Mouse (Mus musculus) lung, postnatal 25 days (tissue): ENCODE measurements around the gene Rnf185.

Source experiments
- DNase-seq: peaks from one replicate; pipeline ENCODE4 v3.0.0; 2022; ENCODE audit warnings: low spot score

The Rnf185 gene

DNA sequence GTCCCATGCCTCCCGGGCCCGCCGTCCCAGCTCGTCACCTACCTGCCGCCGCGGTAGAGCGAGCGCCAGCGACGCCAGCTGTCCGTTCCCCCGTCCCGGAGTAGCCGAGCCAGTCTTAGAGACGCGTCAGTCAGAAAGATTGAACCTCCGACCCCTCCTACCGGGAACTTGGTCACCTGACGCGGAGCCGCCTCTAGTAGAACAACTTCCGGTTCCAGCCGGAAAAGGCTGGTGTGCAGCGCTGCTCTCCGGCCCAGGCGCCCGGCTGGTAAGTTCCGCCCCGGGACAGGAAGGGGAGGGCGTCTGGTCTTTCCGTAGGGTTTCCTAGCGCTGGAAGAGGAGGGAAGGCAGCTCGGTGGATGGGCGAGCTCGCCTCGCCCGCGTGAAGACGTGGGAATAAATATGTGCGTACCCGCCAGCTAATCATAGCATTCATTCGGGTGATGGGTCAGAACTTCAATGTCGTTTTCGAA lies at the start of gene Rnf185:
Rnf185 (minus strand) TSS at position 197 of the 473 bp plus-strand sequence.
- DNase-seq = peak; percentile 96

DNA sequence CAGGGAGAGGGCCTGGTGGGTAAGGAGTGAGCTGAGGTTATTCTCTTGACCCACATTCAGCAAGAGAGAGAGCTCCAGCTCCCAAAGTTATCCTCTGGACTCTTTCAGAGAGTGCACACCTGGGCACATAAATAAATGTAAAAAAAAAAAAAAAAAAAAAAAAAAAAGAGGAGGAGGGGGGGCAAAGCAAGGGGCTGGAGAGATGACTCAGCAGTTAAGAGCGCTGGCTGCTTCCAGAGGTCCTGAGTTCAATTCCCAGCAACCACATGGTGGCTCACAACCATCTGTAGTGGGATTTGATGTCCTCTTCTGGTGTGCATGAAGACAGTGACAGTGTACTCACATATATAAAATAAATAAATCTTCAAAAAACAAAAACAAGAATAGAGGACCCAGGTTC lies 45.1 kb upstream of the Rnf185 start:
- no peak for DNase-seq

DNA sequence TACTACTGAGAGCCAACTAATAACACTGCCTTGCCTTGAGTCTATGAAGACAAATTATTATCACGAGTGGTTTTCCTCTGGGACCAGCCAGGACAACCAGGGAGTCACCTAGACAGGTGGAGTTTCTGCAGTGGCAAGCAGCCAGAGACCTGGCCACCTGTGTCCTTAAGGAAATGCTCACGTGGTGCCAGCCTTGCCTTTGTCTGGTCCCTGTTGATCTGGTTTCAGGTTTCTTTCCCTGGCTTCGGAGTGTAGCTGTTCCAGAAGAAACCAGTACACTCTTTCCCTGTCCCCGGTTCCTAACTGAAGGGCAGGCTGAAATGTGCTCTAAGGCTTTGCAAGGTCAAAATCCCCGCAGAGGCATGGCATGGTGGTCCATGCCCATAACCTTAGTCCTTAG lies 44.6 kb upstream of the Rnf185 start:
- DNase-seq = peak; percentile 53

DNA sequence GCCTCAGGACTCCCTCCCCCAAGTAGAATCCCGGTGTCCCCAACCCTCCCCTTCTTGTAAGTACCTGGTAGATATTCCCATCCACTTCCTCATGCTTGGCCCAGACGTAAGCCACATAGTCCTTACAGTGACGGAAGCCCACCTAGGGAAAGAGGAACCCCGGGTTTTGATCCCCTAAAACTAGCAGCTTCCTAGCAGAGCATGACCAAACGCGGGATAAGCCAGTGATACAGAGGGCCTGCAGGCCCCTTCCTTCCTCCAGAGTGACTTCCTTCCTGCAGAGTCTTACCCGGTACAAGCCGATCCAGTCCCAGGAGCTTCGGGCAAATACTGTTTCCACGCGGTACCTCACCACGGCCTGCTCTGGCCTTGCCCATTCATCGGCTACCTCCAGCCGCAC lies 43.3 kb upstream of the Rnf185 start:
- no peak for DNase-seq

DNA sequence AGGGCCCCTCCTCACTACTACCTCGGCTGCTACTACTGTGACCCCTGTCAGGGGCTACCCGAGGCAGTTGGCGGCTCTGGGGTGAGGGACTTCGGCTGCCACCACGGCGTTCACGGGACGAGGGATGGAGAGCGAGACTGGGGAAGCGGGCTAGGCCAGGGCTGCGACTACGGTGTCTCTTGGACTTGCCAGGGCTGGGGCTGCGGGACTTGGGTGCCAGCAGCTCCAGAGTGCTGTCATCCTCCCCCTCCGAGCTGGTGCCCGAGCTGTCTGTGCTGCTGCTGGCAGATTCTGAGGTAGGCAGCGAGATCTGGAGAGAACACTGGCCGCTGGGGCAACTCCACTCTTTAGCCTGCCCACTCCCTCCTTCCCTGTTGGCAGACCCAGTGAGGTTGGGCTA lies 42.7 kb upstream of the Rnf185 start:
- DNase-seq = no peak

DNA sequence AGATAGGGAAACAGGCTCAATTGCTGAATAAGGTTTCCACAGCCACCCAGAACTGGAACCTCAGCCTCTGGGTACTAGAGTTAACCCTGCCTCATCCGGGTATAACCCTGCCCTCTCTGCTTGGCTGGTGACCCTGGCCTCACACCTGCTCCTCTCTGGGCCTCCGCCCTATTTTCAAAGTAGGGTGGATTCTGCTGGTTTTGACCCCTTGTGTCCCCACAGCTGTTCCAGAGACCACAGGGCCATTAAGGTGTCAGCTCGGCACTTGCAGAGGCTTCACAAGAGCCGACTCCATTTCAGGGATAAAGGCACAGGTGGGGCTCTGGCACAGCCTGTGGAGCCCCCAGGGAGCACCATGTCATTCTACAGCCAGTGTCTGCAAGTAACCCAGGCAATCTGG lies 40.6 kb upstream of the Rnf185 start:
- no peak for DNase-seq

DNA sequence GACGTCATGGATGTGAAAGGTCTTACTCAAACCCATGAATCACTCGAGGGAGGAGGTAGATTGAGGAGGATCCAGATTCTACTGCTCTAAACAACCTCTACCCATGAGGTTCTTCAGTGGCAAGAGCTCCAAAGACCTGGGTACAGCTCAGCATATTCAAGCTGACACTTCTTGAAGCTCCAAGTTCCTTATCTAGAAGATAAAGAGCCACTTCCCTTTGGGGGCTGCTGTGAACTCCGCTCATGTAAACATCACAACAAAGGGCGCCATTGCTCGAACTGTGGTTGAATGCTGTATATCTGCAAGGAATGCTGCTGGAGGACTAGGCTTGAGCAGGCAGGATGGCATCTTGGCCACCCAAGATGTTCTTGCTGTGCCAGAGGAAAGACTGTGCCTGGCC lies 36.9 kb upstream of the Rnf185 start:
- no peak for DNase-seq

DNA sequence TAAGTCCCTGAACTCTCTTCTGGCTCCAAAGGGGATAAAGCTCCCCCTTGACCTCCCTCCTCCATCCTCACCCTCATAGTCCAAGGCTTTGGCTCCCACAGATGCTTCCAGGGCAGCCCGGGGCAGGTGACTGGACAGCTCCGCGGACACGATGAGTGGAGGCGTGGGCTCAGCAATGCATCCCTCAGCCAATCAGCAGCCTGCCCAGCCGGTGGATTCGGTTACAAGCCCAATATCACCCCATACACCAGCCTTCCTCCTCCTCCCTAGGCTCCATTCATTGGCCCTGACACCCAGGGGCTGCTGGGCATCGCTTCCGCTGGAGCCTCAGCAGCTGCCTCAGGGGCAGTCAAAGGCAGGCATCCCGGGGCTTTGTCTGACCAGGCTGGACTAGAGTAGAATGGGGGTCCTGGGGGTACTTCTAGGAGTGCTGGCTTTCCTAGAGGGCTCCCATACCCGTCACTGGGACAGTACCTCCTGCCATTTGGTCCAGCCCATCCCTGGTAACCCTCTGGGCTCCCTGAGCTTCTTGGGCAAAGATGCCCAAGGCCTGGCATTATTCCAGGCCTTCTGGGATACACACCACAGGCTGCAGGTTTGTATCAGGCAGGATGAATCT lies 35.9 kb upstream of the Rnf185 start, which contains the start of gene Pla2g3:
Pla2g3 (plus strand) TSS at position 333 of the 619 bp plus-strand sequence.
- DNase-seq = no peak

DNA sequence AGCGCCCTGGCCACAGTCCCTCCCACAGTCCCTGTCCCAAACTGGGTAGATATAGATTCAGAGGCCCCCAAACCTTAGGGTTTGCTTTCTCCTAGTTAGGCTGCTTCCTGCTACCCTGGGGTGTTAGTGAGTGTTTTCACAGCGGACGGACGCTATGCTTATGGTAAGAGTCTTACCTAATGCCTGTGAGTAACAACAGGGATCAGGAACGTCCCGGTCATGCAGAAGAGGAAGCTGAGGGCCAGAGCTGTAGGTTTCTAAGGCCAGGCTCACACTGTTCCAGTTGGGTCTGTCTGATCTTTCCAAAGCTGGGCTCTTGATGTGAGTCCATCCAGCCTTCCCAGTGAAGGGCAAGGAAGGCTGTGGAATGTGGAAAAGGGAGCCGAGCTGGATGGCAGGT lies 34.2 kb upstream of the Rnf185 start:
- DNase-seq = no peak

DNA sequence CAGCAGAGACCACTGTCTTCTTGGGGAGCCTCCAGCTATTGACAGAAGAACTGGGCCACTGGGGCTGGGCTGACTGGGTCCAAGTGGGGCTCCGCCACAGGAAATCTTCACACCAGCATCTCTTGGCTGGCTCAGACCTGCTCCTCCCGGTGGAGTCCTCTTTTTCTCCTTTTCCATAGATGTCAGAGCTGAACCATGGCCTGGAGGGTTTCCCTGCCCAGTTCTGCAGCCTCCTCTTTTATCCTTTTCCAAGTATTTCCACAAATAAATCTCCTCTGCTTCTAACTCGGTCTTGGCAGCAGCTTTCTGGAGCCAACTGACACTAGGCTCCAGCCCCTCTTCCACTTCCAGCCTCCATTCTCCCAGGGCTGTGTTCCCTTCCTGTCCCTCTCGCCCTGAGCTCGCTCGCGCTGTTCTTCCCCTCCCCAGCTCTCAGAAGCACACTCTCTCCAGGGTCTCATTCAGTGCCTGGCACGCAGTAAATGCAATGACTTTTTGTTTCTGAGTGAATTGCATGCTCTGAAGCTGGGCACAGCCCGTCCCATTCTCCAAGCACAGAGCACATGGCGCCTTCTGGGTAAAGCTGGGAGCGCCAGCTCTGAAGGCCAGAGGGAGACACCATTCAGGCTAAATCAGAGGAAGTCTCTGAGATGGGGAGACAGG lies 31.9 kb upstream of the Rnf185 start:
- DNase-seq = no peak

DNA sequence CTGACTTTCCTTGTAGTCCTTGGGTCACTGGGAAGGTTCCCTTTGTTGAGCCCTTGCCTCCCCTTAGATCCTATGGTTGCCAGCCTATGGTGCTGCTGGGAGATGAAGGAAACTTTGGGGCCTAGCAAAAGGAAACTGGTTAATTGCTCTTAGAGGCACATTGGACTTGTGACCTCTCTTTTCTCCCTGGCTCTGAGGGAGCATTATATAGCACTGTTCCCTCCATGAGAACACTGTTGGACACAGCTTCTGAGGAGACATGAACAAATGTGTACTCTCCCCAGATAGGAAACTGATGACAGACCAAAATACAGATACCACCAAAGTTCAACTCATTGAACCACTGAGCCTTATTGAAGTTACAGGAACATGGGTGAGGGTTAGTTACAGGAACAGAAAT lies 23.3 kb upstream of the Rnf185 start:
- no peak for DNase-seq

DNA sequence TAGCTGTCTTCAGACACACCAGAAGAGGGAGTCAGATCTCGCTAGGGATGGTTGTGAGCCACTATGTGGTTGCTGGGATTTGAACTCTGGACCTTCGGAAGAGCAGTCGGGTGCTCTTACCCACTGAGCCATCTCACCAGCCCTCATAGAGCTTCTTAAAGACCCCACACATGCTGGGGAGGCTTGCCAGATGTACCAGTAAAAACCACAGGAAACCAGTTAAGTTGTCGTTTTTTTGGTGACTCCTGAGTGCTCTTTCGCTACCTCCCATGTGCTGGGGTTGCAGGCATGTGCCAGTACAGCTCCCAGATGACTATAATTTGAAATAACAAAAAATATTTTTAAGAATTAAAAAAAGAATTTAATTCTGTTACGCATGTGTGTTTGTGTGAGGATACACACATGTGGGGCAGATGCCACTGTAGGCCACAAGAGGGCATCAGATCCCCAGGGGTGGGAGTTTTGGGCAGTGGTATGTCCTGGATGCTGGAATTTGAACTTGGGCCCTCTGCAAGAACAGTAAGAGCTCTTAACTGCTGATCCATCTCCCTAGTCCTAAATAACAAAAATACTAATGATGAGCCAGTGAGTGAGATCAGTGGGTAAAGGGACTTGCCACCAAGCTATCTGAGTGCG lies 22.4 kb upstream of the Rnf185 start:
- no peak for DNase-seq

DNA sequence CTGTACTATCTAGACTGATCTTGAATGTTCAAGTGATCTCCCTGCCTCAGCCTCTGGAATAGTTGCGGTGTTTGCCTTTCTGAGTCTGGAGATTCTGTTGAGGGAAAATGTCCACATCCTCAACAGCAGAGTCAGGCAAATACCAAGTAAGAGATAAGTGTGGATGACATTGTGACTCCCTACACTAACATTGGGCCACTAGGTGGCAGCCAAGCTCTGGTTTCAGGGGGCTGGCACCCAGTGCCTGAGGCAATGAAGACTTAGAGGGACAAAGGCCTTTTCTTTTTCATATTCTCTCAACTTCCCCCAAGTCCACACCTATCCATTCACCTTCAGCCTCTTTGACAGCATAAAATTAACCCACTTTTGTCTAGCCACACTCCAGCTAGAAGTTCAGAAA lies 20.3 kb upstream of the Rnf185 start:
- DNase-seq = peak; percentile 83

DNA sequence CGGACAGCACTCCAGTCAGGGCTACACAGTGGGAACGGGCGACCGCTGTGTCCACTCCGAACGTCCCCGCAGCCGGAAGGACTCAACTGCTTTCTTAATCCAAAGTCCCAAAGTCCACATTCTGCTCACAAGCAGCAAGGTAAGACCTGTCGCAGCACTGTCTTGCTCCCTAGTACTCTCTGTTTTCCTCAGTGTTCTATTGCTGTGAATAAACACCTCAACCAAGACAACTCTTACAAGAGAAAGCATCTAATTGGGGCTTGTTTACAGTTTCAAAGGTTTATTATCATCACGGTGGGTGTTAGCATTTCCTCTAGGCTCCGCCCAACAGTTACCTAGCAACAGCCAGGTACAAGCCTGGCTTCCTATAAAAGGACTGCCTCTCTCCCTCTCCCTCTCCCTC lies 19.3 kb upstream of the Rnf185 start:
- DNase-seq = no peak

DNA sequence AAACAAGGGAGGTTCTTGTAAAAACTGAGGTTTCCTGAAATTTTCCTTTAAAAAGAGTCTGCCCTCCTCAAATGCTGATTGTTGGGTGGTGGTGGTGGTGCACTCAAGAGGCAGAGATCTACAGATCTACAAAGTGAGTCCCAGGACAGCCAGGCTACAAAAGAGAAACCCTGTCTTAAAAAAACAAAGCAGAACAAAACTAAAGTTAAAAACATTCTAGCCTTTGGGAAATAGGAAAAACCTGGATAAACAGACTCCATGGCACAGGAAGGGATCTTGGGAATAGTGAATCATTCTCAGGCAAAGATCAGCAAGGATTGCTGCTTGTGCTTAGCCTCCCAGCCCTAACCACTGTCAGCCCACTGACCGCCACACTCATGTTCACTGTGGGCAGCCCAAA lies 10.7 kb upstream of the Rnf185 start:
- no peak for DNase-seq

DNA sequence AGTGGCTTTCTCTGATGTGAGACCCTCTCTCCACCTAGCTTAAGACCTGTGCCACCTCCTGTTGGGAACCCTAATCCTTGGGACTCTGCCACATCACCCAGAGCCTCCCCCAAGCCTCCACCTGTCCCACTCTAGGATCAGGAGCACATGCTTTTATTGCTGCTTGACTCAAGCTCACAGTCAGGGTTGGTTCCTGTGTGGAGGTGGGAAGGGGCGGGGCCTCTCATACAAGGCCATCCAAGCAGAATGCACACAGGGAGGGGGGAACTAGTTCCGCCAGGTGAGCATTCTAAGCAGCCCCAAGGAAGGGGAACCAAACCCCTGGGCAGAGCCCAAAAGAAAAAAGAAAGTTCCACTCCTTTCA lies 6.9 kb upstream of the Rnf185 start:
- DNase-seq = no peak

DNA sequence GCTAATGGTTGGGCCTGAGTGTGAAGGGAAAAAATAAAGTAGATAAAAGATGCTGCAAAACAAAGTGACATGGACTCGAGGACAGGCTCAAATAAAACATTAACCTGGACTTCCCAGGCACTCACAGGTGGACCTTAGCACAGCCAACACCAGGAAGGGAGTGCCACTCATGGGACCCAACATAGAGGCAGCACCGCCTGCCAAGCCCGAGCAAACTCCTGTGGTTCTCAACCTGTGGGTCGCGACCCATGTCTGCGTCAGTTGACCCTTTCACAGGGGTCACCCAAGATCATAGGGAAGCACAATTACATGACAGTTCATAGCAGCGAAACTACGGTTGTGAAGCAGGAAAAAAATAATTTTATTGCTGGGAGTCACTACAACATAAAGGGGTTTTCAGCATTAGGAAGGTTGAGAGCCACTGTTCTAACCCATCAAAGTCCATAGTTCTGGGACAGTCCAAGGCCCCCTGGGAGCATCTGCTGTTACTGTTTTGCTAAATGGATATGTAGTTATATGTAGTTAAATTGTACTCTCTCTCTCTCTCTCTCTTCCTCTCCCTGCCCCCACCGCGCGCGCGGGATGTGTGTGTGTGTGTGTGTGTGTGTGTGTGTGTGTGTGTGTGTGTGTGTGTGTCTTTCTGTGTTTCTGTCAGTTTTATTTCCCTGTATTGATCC lies 6.4 kb upstream of the Rnf185 start:
- DNase-seq = no peak

DNA sequence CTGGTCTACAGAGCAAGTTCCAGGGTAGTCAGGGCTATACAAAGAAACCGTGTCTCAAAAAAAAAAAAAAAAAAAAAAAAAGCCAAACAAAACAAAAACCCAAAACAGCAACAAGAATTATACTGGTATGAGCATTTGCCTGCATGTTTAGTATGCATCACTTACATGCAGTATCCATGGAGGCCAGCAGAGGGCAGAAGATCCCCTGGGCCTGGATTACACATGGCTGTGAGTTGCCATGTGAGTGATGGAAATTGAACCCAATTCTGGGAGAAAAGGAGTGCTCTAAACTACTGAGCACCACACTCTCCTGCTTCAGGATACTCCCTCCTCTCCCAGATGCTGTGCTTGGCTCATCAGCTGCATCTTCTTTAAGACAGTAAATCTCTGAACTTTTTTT lies 4.2 kb upstream of the Rnf185 start:
- peak; percentile 63 for DNase-seq

DNA sequence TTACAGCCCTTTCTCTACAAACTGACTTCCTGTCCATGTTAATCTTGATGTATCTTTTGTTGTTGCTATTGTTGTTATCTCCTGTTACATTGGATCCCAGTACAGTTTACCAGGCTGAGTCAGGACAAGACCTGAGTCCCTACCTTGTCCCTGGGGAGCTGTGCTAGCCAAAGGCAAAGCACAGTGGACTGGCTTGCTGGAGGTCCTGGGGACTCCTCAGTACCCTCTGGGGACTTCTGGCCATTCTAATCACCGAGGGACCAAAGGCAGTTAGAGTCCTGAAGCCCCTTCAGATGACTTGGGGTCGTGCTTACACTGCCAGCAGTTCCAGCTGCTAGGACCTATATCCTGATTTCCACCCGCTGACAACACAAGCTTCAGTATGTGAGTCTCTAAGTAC lies 2.3 kb upstream of the Rnf185 start:
- no peak for DNase-seq

DNA sequence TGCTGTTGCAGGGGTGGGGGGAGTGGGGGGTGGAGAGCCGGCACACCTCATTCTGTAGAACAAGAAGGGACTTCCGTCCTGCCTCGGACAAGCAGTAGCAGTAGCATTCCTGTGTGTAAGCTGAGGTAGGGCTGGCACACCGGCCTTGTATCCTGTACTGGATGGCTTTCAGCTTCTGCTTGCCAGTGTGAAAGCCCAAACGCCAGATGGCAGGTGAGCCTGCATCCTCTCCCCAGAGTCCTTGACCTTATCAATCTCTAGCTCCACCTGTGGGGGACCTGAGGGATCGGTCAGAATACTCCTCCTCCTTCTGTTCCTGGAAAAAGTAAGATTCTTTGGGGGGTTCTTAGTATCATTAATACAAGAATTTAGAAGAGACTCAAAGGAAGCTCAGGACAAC lies 1.3 kb upstream of the Rnf185 start:
- no peak for DNase-seq

DNA sequence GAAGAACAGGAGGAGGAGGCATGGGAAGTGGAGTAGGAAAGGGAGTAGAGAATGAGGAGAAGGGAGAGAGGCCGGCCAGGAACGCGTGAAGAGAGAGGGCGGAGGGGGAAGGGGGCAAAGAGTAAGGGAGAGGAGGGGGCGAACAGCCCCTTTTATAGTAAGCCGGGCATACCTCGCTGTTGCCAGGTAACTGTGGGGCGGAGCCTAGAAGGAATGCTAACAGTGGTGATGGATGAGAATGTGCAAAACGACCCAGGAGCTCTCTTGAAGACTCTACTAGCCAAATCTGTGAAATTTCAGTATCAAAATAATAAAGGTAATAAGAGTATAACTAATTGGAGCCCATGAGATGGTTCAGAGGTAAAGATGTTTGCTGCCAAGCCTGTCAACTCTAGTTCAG lies 606 bp upstream of the Rnf185 start:
- no peak for DNase-seq

DNA sequence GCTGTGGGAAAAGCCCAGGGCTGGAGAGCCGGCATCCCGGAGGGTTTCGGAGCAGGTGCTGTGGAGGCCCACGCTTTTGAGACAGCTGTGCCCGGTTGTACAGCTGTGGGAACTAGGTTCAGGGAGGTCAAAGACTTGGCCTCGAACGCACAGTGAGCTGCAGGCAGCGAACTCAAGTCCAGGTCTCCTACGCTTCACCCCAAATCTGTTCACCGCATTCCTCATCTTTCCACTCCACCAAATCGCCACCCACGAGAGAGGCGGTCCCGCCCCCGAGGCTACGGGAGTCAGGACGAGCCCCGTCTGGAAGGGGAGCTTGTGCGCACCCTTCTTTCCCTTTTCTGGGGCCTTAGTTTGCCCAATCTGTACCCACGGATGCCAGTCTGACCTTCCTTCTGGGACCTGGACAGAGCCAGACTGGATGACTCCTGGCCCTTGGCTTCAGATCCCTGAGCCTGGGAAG lies 431 bp downstream of the Rnf185 start:
- DNase-seq = peak; percentile 50

DNA sequence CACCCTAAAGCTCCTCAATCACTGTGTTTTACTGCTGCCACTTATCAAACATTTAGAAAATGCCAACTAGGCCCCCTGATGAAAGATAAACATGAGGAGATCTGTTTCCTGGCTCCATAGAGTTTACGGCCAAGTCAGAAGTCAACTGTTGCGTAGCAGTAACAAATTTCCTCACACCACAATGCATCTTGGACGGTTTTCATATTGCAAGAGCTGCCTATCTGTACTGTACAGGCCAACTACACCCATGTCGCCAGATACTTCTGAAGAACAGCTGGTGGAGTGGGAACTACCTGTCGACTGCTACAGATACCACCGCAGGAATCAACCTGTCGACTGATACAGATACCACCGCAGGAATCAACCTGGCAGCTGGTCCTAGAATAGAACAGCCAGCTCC lies 7.3 kb downstream of the Rnf185 start:
- no peak for DNase-seq
